Mouse (Mus musculus) midbrain, embryonic 11.5 days (tissue): ENCODE measurements around the gene Oscp1. TPM values are rescaled to one million over a fixed set of nuclear protein-coding genes. Genes with fewer than 3 reads are reported as not detected.

Source experiments
- ATAC-seq: fragments of 200-750 bp; cut with Nextera tagmentation; 2 replicates; pipeline ENCODE4 v1.8.0; 2017; ENCODE audit warnings: moderate TSS enrichment, moderate library complexity; ENCODE audit not compliant: low FRiP score
- DNase-seq: peaks from one replicate; pipeline ENCODE4 v3.0.0; 2015; ENCODE audit warnings: low spot score; ENCODE audit errors: missing footprints
- H3K27ac ChIP-seq: fragments of 300-500 bp; sonication (generic); 2 replicates; pipeline ENCODE4 v1.5.1; 2014; ENCODE audit warnings: low read depth, low read length
- H3K27me3 ChIP-seq: fragments of 300-500 bp; sonication (generic); 2 replicates; pipeline ENCODE4 v1.6.1; 2014; ENCODE audit warnings: mild to moderate bottlenecking, low read length, moderate library complexity, mixed read lengths; ENCODE audit not compliant: control insufficient read depth, insufficient read depth
- H3K36me3 ChIP-seq: fragments of 300-500 bp; sonication (generic); 2 replicates; pipeline ENCODE4 v1.6.1; 2014; ENCODE audit warnings: mild to moderate bottlenecking, low read length, moderate library complexity, mixed read lengths; ENCODE audit not compliant: control insufficient read depth, insufficient read depth
- H3K4me1 ChIP-seq: fragments of 300-500 bp; sonication (generic); 2 replicates; pipeline ENCODE4 v1.6.1; 2014; ENCODE audit warnings: low read length; ENCODE audit not compliant: control insufficient read depth, insufficient read depth
- H3K4me2 ChIP-seq: fragments of 300-500 bp; sonication (generic); 2 replicates; pipeline ENCODE4 v1.6.1; 2014; ENCODE audit warnings: mild to moderate bottlenecking, moderate library complexity
- H3K4me3 ChIP-seq: fragments of 300-500 bp; sonication (generic); 2 replicates; pipeline ENCODE4 v1.5.1; 2014; ENCODE audit warnings: low read depth, low read length
- H3K9ac ChIP-seq: fragments of 300-500 bp; sonication (generic); 2 replicates; pipeline ENCODE4 v1.6.1; 2014; ENCODE audit warnings: low read length
- H3K9me3 ChIP-seq: fragments of 300-500 bp; sonication (generic); 2 replicates; pipeline ENCODE4 v1.6.1; 2016; ENCODE audit warnings: low read length; ENCODE audit not compliant: control insufficient read depth
- WGBS: fragments of 180-500 bp; shearing (Covaris S2); extraction: QIAGEN DNeasy Blood & Tissue Kit; methylation state at CpG from one replicate; pipeline ENCODE4 v1.1.7; 2014; 5-methylcytosine and 5-hydroxymethylcytosine counted together
- polyA plus RNA-seq: library from polyadenylated mRNA; unstranded; fragments of >200 nt; fragmentation: Nextera tagmentation; extraction: Ambion mirVana; gene quantifications from 2 replicates; pipeline ENCODE4 v1.2.1, GENCODE M21; 2014

The Oscp1 gene
- polyA plus RNA-seq, 1 experiment from 2014 or later, result 25.9 TPM

- Histone ChIP-seq H3K27ac (no peak overlapping the region), H3K9me3 (no peaks in the 10 kb centered on the region), H3K4me1 (no peaks in the 10 kb centered on the region), H3K4me2 (no peak overlapping the region), H3K9ac (no peak overlapping the region), H3K36me3 (no peaks in the 10 kb centered on the region), H3K4me3 (no peak overlapping the region), H3K27me3 (no peaks in the 10 kb centered on the region)
- ATAC-seq (no peak), DNase-seq (no peak)
- WGBS, result 89% methylated on average over 6 of the region's 6 CpGs
Measured at GRCm38 (mm10) chr4:126068842-126069241, 10.5 kb downstream of the Oscp1 start.

GRCm38 (mm10) chr4:126077833-126078232 lies 19.5 kb downstream of the Oscp1 start:
- DNase-seq (no peak), ATAC-seq (no peak)
- no peak overlapping the region for H3K27ac ChIP-seq
- no peaks in the 10 kb centered on the region for H3K4me1 ChIP-seq
- H3K9me3 ChIP-seq, result no peaks in the 10 kb centered on the region
- 83% methylated on average over 6 of the region's 6 CpGs for WGBS
- no peak overlapping the region for H3K4me2 ChIP-seq
- no peak overlapping the region for H3K9ac ChIP-seq
- H3K27me3 ChIP-seq, result no peaks in the 10 kb centered on the region
- no peak overlapping the region for H3K4me3 ChIP-seq
- no peaks in the 10 kb centered on the region for H3K36me3 ChIP-seq

GRCm38 (mm10) chr4:126079266-126079665 lies 20.9 kb downstream of the Oscp1 start:
- no peaks in the 10 kb centered on the region for H3K9me3 ChIP-seq
- no peaks in the 10 kb centered on the region for H3K4me1 ChIP-seq
- 84% methylated on average over 4 of the region's 4 CpGs for WGBS
- H3K4me3 ChIP-seq, result no peak overlapping the region
- no peaks in the 10 kb centered on the region for H3K27me3 ChIP-seq
- peak; percentile 81 for DNase-seq
- H3K36me3 ChIP-seq, result no peaks in the 10 kb centered on the region
- no peak overlapping the region for H3K27ac ChIP-seq
- no peak overlapping the region for H3K9ac ChIP-seq
- no peak for ATAC-seq
- H3K4me2 ChIP-seq, result no peak overlapping the region

GRCm38 (mm10) chr4:126081601-126082000 lies 23.2 kb downstream of the Oscp1 start:
- Histone ChIP-seq H3K4me1 (no peaks in the 10 kb centered on the region), H3K9ac (no peak overlapping the region), H3K27ac (no peak overlapping the region), H3K9me3 (no peaks in the 10 kb centered on the region), H3K4me3 (no peak overlapping the region), H3K27me3 (no peaks in the 10 kb centered on the region), H3K4me2 (no peak overlapping the region), H3K36me3 (no peaks in the 10 kb centered on the region)
- DNase-seq (no peak), ATAC-seq (no peak)
- 92% methylated on average over 1 of the region's 1 CpGs for WGBS

GRCm38 (mm10) chr4:126083021-126083420 lies 24.7 kb downstream of the Oscp1 start:
- no peak overlapping the region for H3K4me2 ChIP-seq
- H3K27me3 ChIP-seq, result no peaks in the 10 kb centered on the region
- no peak overlapping the region for H3K9ac ChIP-seq
- no peaks in the 10 kb centered on the region for H3K4me1 ChIP-seq
- 91% methylated on average over 9 of the region's 9 CpGs for WGBS
- H3K9me3 ChIP-seq, result no peaks in the 10 kb centered on the region
- ATAC-seq, result no peak
- H3K27ac ChIP-seq, result no peak overlapping the region
- H3K4me3 ChIP-seq, result no peak overlapping the region
- H3K36me3 ChIP-seq, result no peaks in the 10 kb centered on the region
- no peak for DNase-seq

GRCm38 (mm10) chr4:126084382-126084781 lies 26.0 kb downstream of the Oscp1 start:
- H3K4me3 ChIP-seq, result no peak overlapping the region
- DNase-seq (no peak), ATAC-seq (no peak)
- no peaks in the 10 kb centered on the region for H3K36me3 ChIP-seq
- no peak overlapping the region for H3K27ac ChIP-seq
- H3K9ac ChIP-seq, result no peak overlapping the region
- no peaks in the 10 kb centered on the region for H3K9me3 ChIP-seq
- H3K4me2 ChIP-seq, result no peak overlapping the region
- WGBS, result 66% methylated on average over 8 of the region's 8 CpGs
- no peaks in the 10 kb centered on the region for H3K4me1 ChIP-seq
- no peaks in the 10 kb centered on the region for H3K27me3 ChIP-seq

- Histone ChIP-seq H3K9me3 (no peaks in the 10 kb centered on the region), H3K9ac (no peak overlapping the region), H3K36me3 (no peaks in the 10 kb centered on the region), H3K27ac (no peak overlapping the region), H3K4me3 (no peak overlapping the region), H3K4me1 (no peaks in the 10 kb centered on the region), H3K27me3 (no peaks in the 10 kb centered on the region), H3K4me2 (no peak overlapping the region)
- DNase-seq (peak; percentile 98), ATAC-seq (peak; percentile 63)
- 34% methylated on average over 7 of the region's 7 CpGs for WGBS
Measured at GRCm38 (mm10) chr4:126085996-126086576, 27.7 kb downstream of the Oscp1 start.

GRCm38 (mm10) chr4:126090101-126090847 lies 31.9 kb downstream of the Oscp1 start:
- no peaks in the 10 kb centered on the region for H3K9me3 ChIP-seq
- H3K36me3 ChIP-seq, result no peaks in the 10 kb centered on the region
- no peaks in the 10 kb centered on the region for H3K27me3 ChIP-seq
- 91% methylated on average over 7 of the region's 7 CpGs for WGBS
- DNase-seq, result peak; percentile 65
- H3K9ac ChIP-seq, result no peak overlapping the region
- H3K4me1 ChIP-seq, result no peaks in the 10 kb centered on the region
- H3K4me3 ChIP-seq, result no peak overlapping the region
- no peak for ATAC-seq
- no peak overlapping the region for H3K27ac ChIP-seq
- H3K4me2 ChIP-seq, result no peak overlapping the region

- Histone ChIP-seq H3K9ac (no peak overlapping the region), H3K9me3 (no peaks in the 10 kb centered on the region), H3K36me3 (no peaks in the 10 kb centered on the region), H3K27ac (no peak overlapping the region), H3K4me3 (no peak overlapping the region), H3K27me3 (no peaks in the 10 kb centered on the region), H3K4me1 (no peaks in the 10 kb centered on the region), H3K4me2 (no peak overlapping the region)
- DNase-seq (peak; percentile 39), ATAC-seq (no peak)
- WGBS, result 74% methylated on average over 4 of the region's 4 CpGs
Measured at GRCm38 (mm10) chr4:126090848-126091124, 32.4 kb downstream of the Oscp1 start.
